Mouse (Mus musculus): ENCODE results near the gene Alkbh4. TPM values are rescaled to one million over a fixed set of nuclear protein-coding genes. Genes with fewer than 3 reads are reported as not detected.

Gene Alkbh4
- polyA plus RNA-seq (2012; ENCODE audit: insufficient read depth, insufficient read length, low replicate concordance, missing spikeins): not detected in 2 replicates

DNA sequence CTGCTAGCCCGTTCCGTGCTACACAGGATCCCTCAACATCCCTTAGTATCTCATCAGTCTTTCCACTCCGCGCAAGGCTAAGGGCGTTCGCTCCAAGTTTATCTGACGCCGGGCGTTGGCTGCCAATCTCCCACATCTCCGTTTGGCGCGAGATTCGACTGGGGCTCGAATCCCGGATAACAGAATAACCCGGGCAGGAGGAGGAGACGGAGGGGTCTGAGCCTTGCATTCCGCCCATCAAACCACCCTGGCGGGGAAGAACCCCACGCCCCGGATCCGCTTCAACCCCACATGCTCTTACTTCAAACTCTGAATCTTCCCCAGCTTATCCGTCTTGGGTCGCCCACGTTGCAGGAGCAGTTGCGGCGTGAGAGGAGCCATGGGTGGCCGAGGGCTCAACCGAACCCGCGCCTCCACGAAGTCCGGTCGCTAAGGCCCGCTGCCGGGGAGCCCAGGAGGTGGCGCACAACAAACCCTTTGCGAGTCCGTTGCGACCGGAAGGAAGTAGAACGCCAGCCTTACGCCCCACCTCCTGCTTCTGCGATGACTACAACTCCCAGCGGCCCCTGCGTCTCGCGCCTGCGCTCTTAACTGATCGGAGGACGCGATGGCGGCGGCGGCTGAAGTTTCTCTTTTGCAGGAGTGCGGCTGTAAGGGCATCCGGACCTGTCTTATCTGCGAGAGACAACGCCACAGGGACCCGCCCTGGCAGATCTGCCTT, at the start of gene Alkbh4, which contains the start of gene Lrwd1:
Gene Alkbh4 (plus strand): TSS at position 576 of the 721 bp plus-strand sequence.
Gene Lrwd1 (minus strand): TSS at position 504 of the 721 bp plus-strand sequence.
- Histone ChIP-seq H3K4me1 (ENCODE audit: control insufficient read depth, insufficient read depth, low read length) (peaks cover 8% of the 10 kb centered on the region), H3K27ac (ENCODE audit: insufficient read depth, low read depth, low read length) (no peak within 1 kb of the TSS), H3K4me3 (ENCODE audit: insufficient read depth, low read depth, low read length) (peak within 1 kb of the TSS; percentile 74)
- TF ChIP-seq CTCF (IDR thresholded peaks at IDR 0.05; ENCODE audit: insufficient read depth, low read depth, low read length): peak; percentile 51
- TF ChIP-seq POLR2A (IDR thresholded peaks at IDR 0.05; ENCODE audit: insufficient read depth, low read depth, low read length): peak; percentile 62
- WGBS: under 1% methylated on average over 60 of the region's 60 CpGs

DNA sequence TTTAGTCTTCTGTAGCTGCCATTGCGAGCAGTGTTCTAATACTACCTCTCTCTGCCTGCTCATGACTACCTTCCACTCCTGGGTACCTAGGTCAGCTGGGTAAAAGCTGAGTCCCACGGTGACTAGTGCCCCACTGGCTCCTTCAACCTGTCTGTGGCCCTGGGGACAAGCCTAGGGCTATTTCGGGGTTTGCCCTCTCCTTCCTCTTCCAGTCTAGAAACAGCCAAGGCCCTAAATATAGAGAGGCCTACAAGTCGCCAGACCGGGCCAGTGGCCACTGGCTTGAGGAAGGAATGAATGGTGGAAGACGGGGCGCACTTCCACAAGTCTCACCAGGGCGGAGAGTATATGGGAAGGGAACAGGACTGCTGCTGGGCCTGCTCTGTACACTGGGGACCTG, 49.7 kb upstream of the Alkbh4 start:
- no peak overlapping the region for H3K4me3 ChIP-seq (ENCODE audit: insufficient read depth, low read depth, low read length)
- TF ChIP-seq POLR2A (IDR thresholded peaks at IDR 0.05; ENCODE audit: insufficient read depth, low read depth, low read length): no peak
- no peak for TF ChIP-seq CTCF (IDR thresholded peaks at IDR 0.05; ENCODE audit: insufficient read depth, low read depth, low read length)

DNA sequence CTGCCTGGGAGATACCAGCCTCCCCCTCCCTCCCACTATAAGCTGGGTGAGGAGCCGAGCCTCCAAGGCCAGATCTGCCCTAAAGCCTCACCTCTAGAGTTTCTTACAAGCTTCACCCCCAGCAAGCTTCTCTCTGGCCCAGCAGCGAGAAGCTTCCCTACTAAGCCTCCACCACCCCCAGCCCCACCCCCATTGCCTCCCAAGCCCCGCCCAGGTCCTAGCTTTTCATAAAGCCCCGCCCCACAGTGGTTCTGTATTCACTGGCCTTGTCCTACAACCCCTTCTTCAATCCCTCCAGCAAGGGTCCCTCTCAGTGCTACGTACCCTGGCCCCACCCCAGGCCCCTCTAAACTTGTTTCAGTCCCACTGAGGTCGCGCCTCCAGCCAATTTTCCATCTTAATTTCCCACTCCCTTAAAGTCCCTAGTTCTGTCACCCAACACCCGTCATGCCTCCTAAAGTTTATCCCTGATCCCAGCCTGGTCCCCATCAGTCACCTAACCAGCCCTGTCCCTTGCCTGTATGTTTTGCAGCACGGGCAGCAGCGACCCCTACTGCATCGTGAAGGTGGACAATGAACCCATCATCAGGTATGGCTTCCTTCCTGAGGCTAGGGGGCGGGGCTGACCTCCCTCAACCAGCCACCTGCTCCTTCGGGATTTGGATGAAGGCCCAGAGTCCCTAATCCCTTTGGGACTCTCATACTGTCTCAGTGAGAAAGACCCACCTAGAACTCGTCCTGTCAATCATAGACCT, 46.9 kb upstream of the Alkbh4 start:
- H3K27ac ChIP-seq (ENCODE audit: insufficient read depth, low read depth, low read length): no peak overlapping the region
- H3K4me1 ChIP-seq (ENCODE audit: control insufficient read depth, insufficient read depth, low read length): peaks cover 16% of the 10 kb centered on the region
- no peak overlapping the region for H3K4me3 ChIP-seq (ENCODE audit: insufficient read depth, low read depth, low read length)
- 28% methylated on average over 14 of the region's 14 CpGs for WGBS
- TF ChIP-seq POLR2A (IDR thresholded peaks at IDR 0.05; ENCODE audit: insufficient read depth, low read depth, low read length): no peak

More for the DNA sequence above, 49.7 kb upstream of the Alkbh4 start:
- H3K27ac ChIP-seq (ENCODE audit: insufficient read depth, low read depth, low read length): no peak overlapping the region
- H3K4me1 ChIP-seq (ENCODE audit: control insufficient read depth, insufficient read depth, low read length): peaks cover 17% of the 10 kb centered on the region
- 96% methylated on average over 8 of the region's 8 CpGs for WGBS

DNA sequence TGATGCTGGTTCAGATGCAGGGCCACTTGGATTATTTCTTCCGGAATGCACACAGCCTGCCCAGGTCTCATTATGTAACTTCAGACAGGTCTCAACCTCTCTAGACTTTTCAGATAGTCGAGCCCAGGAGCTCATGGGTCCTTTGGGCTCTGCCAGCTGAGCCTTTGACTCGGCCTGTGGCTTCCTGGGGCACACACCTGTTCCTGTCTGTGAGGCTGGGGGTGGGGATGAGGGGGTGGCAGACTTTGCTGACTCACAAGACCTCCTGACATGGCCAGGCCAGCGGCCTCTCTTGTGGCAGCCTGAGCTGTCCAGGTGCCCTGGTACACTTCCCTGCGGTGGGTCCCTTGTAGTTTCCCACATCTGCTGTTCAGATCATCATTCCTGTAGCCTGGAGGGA, 44.0 kb upstream of the Alkbh4 start:
- WGBS: 71% methylated on average over 5 of the region's 5 CpGs
- H3K27ac ChIP-seq (ENCODE audit: insufficient read depth, low read depth, low read length): no peak overlapping the region
- H3K4me3 ChIP-seq (ENCODE audit: insufficient read depth, low read depth, low read length): no peak overlapping the region
- H3K4me1 ChIP-seq (ENCODE audit: control insufficient read depth, insufficient read depth, low read length): peaks cover 14% of the 10 kb centered on the region
- TF ChIP-seq CTCF (IDR thresholded peaks at IDR 0.05; ENCODE audit: insufficient read depth, low read depth, low read length) (no peak), POLR2A (IDR thresholded peaks at IDR 0.05; ENCODE audit: insufficient read depth, low read depth, low read length) (no peak)

DNA sequence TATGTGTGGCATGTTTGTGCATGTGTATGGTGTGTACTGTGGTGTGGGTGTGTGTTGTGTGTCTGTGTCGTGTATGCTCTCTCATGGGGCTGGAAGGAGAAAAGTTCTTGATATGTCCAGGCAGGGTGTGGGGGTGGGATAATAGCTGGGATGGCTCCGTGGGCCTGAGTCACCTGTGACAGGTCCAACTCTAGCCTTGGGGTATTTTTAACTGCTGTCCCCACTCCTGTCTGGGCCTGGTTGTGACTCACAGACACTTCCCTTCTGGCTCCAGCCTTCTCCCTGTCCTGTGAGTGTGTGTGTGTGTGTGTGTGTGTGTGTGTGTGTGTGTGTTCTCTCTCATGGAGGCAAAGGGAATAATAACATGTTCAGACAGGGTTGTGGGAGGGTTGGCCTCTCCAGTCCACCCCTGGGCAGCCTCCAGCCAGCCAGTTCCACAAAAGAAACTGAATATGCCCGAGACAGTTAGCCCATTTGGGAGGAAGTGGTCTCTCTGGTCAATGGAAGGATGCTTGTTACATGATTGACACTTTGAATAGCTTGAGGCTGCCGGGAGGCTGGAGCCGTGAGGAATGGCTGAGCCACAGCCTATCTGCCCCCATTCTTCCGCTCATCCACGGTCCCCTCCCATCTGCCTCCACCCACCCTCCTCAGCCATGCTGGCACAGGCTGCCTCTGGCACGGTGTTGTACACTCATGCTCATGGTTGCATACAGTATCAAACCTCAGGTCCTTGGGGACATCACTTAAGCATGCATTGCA, 41.5 kb upstream of the Alkbh4 start:
- 24% methylated on average over 8 of the region's 8 CpGs for WGBS
- Histone ChIP-seq H3K4me1 (ENCODE audit: control insufficient read depth, insufficient read depth, low read length) (peaks cover 14% of the 10 kb centered on the region), H3K27ac (ENCODE audit: insufficient read depth, low read depth, low read length) (no peak overlapping the region), H3K4me3 (ENCODE audit: insufficient read depth, low read depth, low read length) (no peak overlapping the region)
- TF ChIP-seq POLR2A (IDR thresholded peaks at IDR 0.05; ENCODE audit: insufficient read depth, low read depth, low read length): no peak
- TF ChIP-seq CTCF (IDR thresholded peaks at IDR 0.05; ENCODE audit: insufficient read depth, low read depth, low read length): no peak

DNA sequence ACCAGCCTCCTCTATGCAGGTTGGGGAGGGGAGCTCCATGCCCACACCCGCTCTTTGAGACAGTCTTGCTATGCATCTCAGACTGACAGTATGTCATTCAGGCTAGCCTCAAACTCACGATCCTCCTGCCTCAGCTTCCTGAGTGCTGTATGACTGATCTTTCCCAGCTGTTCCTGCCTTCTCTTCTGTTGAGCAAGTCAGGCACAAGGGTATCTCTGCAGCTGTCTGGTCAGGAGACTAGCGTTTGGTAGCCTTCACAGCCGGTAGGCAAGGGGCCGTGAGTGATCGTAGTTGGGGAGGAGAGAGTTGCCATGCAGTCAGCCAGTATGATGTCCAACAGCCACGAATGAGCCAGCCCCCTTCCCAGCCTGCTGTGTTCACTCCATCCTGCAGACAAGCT, 40.9 kb upstream of the Alkbh4 start:
- peaks cover 14% of the 10 kb centered on the region for H3K4me1 ChIP-seq (ENCODE audit: control insufficient read depth, insufficient read depth, low read length)
- TF ChIP-seq CTCF (IDR thresholded peaks at IDR 0.05; ENCODE audit: insufficient read depth, low read depth, low read length) (no peak), POLR2A (IDR thresholded peaks at IDR 0.05; ENCODE audit: insufficient read depth, low read depth, low read length) (no peak)
- WGBS: 70% methylated on average over 7 of the region's 7 CpGs
- H3K4me3 ChIP-seq (ENCODE audit: insufficient read depth, low read depth, low read length): no peak overlapping the region
- no peak overlapping the region for H3K27ac ChIP-seq (ENCODE audit: insufficient read depth, low read depth, low read length)

DNA sequence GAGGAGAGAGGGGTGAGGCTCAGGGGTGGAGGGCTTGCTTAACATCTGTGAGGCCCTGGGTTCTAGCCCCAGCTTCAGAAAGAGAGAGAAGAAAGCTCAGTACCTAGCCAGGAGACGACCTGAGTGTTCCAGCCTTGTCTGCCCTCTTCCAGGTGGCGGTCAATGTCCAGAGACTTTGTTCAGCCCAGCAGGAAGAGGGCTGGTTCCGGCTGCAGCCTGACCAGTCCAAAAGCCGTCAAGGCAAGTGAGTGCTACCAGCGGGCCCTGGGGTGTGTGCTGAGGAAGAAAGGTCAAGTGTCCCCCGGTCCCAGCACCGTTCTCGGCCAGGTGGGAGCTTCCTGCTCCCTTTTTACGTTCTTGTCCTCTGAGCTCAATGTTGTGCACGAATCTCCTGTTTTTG, 37.4 kb upstream of the Alkbh4 start:
- 84% methylated on average over 10 of the region's 10 CpGs for WGBS
- no peak overlapping the region for H3K27ac ChIP-seq (ENCODE audit: insufficient read depth, low read depth, low read length)
- TF ChIP-seq POLR2A (IDR thresholded peaks at IDR 0.05; ENCODE audit: insufficient read depth, low read depth, low read length) (no peak), CTCF (IDR thresholded peaks at IDR 0.05; ENCODE audit: insufficient read depth, low read depth, low read length) (no peak)
- peaks cover 18% of the 10 kb centered on the region for H3K4me1 ChIP-seq (ENCODE audit: control insufficient read depth, insufficient read depth, low read length)
- H3K4me3 ChIP-seq (ENCODE audit: insufficient read depth, low read depth, low read length): no peak overlapping the region

DNA sequence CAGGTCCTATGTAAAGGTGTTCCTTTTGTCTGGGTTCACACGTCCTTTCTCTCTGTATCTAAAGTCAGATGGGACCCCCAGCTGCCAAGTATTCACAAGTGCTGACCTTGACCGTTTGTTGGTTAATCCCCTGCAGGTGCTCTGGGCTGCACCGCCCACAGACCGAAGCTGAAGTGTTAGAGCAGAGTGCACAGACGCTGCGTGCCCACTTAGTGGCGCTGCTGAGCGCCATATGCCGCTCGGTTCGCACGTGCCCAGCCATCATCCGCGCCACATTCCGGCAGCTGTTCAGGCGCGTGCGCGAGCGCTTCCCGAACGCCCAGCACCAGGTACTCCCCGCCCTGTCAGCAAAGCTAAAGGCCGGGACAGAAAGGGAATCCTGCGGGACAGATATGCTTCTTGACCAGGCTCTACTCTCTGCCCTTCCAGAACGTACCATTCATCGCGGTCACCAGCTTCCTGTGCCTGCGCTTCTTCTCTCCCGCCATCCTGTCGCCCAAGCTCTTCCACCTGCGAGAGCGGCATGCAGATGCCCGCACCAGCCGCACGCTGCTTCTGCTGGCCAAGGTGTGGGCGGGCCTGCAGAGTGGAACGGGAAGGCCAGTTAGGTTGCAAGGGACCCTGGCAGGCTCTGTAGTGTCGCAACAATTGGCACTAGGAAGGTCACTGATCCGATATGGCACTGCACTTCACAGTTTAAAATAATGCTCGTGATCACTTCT, 33.7 kb upstream of the Alkbh4 start:
- 5% methylated on average over 41 of the region's 41 CpGs for WGBS
- no peak for TF ChIP-seq POLR2A (IDR thresholded peaks at IDR 0.05; ENCODE audit: insufficient read depth, low read depth, low read length)
- TF ChIP-seq CTCF (IDR thresholded peaks at IDR 0.05; ENCODE audit: insufficient read depth, low read depth, low read length): peak; percentile 90
- Histone ChIP-seq H3K4me3 (ENCODE audit: insufficient read depth, low read depth, low read length) (peak overlapping the region; percentile 48), H3K4me1 (ENCODE audit: control insufficient read depth, insufficient read depth, low read length) (peaks cover 4% of the 10 kb centered on the region), H3K27ac (ENCODE audit: insufficient read depth, low read depth, low read length) (no peak overlapping the region)

All from olfactory bulb, adult 2 months (tissue).